ENCODE assay signal across 28 mouse cellular contexts in genomic region chrX:99610096-99610495, GRCm38 (mm10).
DNase-seq lines count a peak whose midpoint lies in the region; ATAC-seq lines count a peak whose summit lies in the region.
"Had no signal": no experiment of that assay in that cellular context is flagged by ENCODE, and none has a peak within 500 bp of the region (broad histone marks: within the 10 kb centered on the region; RNA-seq: fewer than 3 reads in every experiment).

No protein-coding gene starts in this region.

- 58% methylated on average over 5 of the region's 5 CpGs for WGBS in forebrain, embryonic 14.5 days
- 70% methylated on average over 5 of the region's 5 CpGs for WGBS in forebrain, embryonic 13.5 days
- 81% methylated on average over 5 of the region's 5 CpGs for WGBS in kidney, embryonic 16.5 days

- ATAC-seq in forebrain, embryonic 14.5 days = no peak
- no peak for ATAC-seq in forebrain, embryonic 13.5 days
- no peak for ATAC-seq in kidney, embryonic 16.5 days (ENCODE audit: low FRiP score, low TSS enrichment)
- ATAC-seq: forebrain, embryonic 16.5 days; hindbrain, postnatal 0 days; inflammation-experienced regulatory T-cells, adult 6 months; Patski had no signal

- no peaks in the 10 kb centered on the region for H3K27me3 ChIP-seq in forebrain, embryonic 14.5 days (replicated peaks; ENCODE audit: control insufficient read depth, insufficient read depth, low read length)
- peaks cover 37% of the 10 kb centered on the region; the same call in 1 of the 2 replicates for H3K27me3 ChIP-seq in forebrain, embryonic 13.5 days
- H3K27me3 ChIP-seq in kidney, embryonic 16.5 days (ENCODE audit: insufficient read depth, low read length) = peaks cover 44% of the 10 kb centered on the region; the same call in 1 of the 2 replicates

- no peaks in the 10 kb centered on the region; the same call in 1 of the 2 replicates for H3K4me1 ChIP-seq in forebrain, embryonic 14.5 days (ENCODE audit: control insufficient read depth, insufficient read depth, low read length)
- H3K4me1 ChIP-seq in forebrain, embryonic 13.5 days = peaks cover 12% of the 10 kb centered on the region
- H3K4me1 ChIP-seq in kidney, embryonic 16.5 days (ENCODE audit: insufficient read depth, low read length) = no peaks in the 10 kb centered on the region; the same call in 1 of the 2 replicates
- H3K4me1 ChIP-seq: embryonic facial prominence, embryonic 15.5 days; heart, embryonic 10.5 days; heart, embryonic 13.5 days had no signal

- H3K4me2 ChIP-seq in forebrain, embryonic 14.5 days (ENCODE audit: low read length) = no peak overlapping the region
- H3K4me2 ChIP-seq in forebrain, embryonic 13.5 days = no peak overlapping the region
- no peak overlapping the region for H3K4me2 ChIP-seq in kidney, embryonic 16.5 days (replicated peaks; ENCODE audit: low read depth, low read length)
- H3K4me2 ChIP-seq: embryonic facial prominence, embryonic 12.5 days; embryonic facial prominence, embryonic 15.5 days; heart, embryonic 13.5 days; hindbrain, embryonic 14.5 days had no signal

- no peak overlapping the region for H3K9ac ChIP-seq in forebrain, embryonic 14.5 days (ENCODE audit: low read length)
- no peak overlapping the region for H3K9ac ChIP-seq in forebrain, embryonic 13.5 days
- no peak overlapping the region for H3K9ac ChIP-seq in kidney, embryonic 16.5 days (replicated peaks; ENCODE audit: low read length)
- H3K9ac ChIP-seq: embryonic facial prominence, embryonic 12.5 days; embryonic facial prominence, embryonic 15.5 days; heart, embryonic 13.5 days; hindbrain, embryonic 14.5 days had no signal

- H3K4me3 ChIP-seq in forebrain, embryonic 14.5 days (ENCODE audit: low read depth, low read length) = no peak overlapping the region
- no peak overlapping the region for H3K4me3 ChIP-seq in forebrain, embryonic 13.5 days
- H3K4me3 ChIP-seq in kidney, embryonic 16.5 days (ENCODE audit: low read length) = no peak overlapping the region
- H3K4me3 ChIP-seq: embryonic facial prominence, embryonic 12.5 days; embryonic facial prominence, embryonic 15.5 days; heart, embryonic 10.5 days; heart, embryonic 13.5 days had no signal

- no peaks in the 10 kb centered on the region for H3K9me3 ChIP-seq in forebrain, embryonic 14.5 days (replicated peaks; ENCODE audit: control insufficient read depth, low read length)
- H3K9me3 ChIP-seq in forebrain, embryonic 13.5 days (replicated peaks) = no peaks in the 10 kb centered on the region
- H3K9me3 ChIP-seq in kidney, embryonic 16.5 days (ENCODE audit: low read length) = no peaks in the 10 kb centered on the region
- H3K9me3 ChIP-seq: embryonic facial prominence, embryonic 12.5 days; embryonic facial prominence, embryonic 15.5 days; heart, embryonic 10.5 days; heart, embryonic 13.5 days had no signal

- DNase-seq in forebrain, embryonic 14.5 days (ENCODE audit: low spot score) = peak; percentile 27
- DNase-seq in kidney, adult 18-20 months = peak; percentile 31
- peak; percentile 12 for DNase-seq in testis, postnatal 10 days (ENCODE audit: low spot score)
- DNase-seq in testis, postnatal 14 days (ENCODE audit: low spot score) = no peak
- DNase-seq in gonadal fat pad, adult 2 months (ENCODE audit: low read depth) = peak; percentile 73
- DNase-seq in ovary, postnatal 14 days (ENCODE audit: low spot score) = no peak
- DNase-seq: adrenal gland, postnatal 10 days; adrenal gland, postnatal 36 days; cerebellum, adult 11 months; cerebellum, adult 2 months; cerebellum, adult 9-11 months; cerebellum, postnatal 25 days; gastrocnemius, postnatal 10 days; gastrocnemius, postnatal 36 days; heart, adult 18-20 months; heart, postnatal 14 days; heart, postnatal 4 days had no signal

- H3K27ac ChIP-seq in forebrain, embryonic 14.5 days (ENCODE audit: low read depth, low read length) = no peak overlapping the region
- H3K27ac ChIP-seq in forebrain, embryonic 13.5 days = no peak overlapping the region
- H3K27ac ChIP-seq in kidney, embryonic 16.5 days (ENCODE audit: low read length) = no peak overlapping the region
- H3K27ac ChIP-seq: embryonic facial prominence, embryonic 12.5 days; embryonic facial prominence, embryonic 15.5 days; heart, embryonic 10.5 days; heart, embryonic 13.5 days; hindbrain, embryonic 14.5 days; hindbrain, postnatal 0 days had no signal

- H3K36me3 ChIP-seq in forebrain, embryonic 14.5 days (ENCODE audit: control insufficient read depth, insufficient read depth, low read length) = no peaks in the 10 kb centered on the region
- no peaks in the 10 kb centered on the region for H3K36me3 ChIP-seq in forebrain, embryonic 13.5 days (ENCODE audit: poor library complexity, severe bottlenecking)
- no peaks in the 10 kb centered on the region for H3K36me3 ChIP-seq in kidney, embryonic 16.5 days (ENCODE audit: insufficient read depth, low read length)
- H3K36me3 ChIP-seq: embryonic facial prominence, embryonic 12.5 days; embryonic facial prominence, embryonic 15.5 days; heart, embryonic 10.5 days; heart, embryonic 13.5 days had no signal

Comparison
In these comparisons a context has a peak if more than half of its experiments do, and no peak if none do; other contexts are left out.
1. DNase-seq: peak in forebrain, embryonic 14.5 days (single experiment), kidney, adult 18-20 months (single experiment), testis, postnatal 10 days (single experiment) and gonadal fat pad, adult 2 months (single experiment); none in testis, postnatal 14 days (single experiment) and ovary, postnatal 14 days (single experiment).